Mouse (Mus musculus) neural tube, embryonic 14.5 days (tissue): ENCODE measurements at regions not wholly inside any gene's neighbourhood (a gene's known extent, or its start where the extent isn't known, plus 50 kb on each side); places are given as distances from the start of the nearest gene placed in this dataset.

ENCODE experiments used
- ATAC-seq: fragments of 200-750 bp; cut with Nextera tagmentation; 2 replicates; pipeline ENCODE4 v1.8.0; 2017; ENCODE audit warnings: low read depth, mild to moderate bottlenecking, moderate TSS enrichment, moderate library complexity
- H3K27ac ChIP-seq: fragments of 300-500 bp; sonication (generic); 2 replicates; pipeline ENCODE4 v1.5.1; 2014; ENCODE audit warnings: low read depth, mild to moderate bottlenecking, control low read depth, low read length, moderate library complexity, mixed read lengths
- H3K27me3 ChIP-seq: fragments of 300-500 bp; sonication (generic); 2 replicates; pipeline ENCODE4 v1.6.1; 2014; ENCODE audit warnings: low read length; ENCODE audit not compliant: control insufficient read depth, insufficient read depth
- H3K36me3 ChIP-seq: fragments of 300-500 bp; sonication (generic); 2 replicates; pipeline ENCODE4 v1.6.1; 2014; ENCODE audit warnings: low read length, mixed read lengths; ENCODE audit not compliant: control insufficient read depth, insufficient read depth
- H3K4me1 ChIP-seq: fragments of 300-500 bp; sonication (generic); 2 replicates; pipeline ENCODE4 v1.6.1; 2014; ENCODE audit warnings: low read length; ENCODE audit not compliant: control insufficient read depth, insufficient read depth
- H3K4me2 ChIP-seq: fragments of 300-500 bp; sonication (generic); 2 replicates; pipeline ENCODE4 v1.6.1; 2014; ENCODE audit warnings: mild to moderate bottlenecking, low read depth, low read length, control low read depth
- H3K4me3 ChIP-seq: fragments of 300-500 bp; sonication (generic); 2 replicates; pipeline ENCODE4 v1.5.1; 2014; ENCODE audit warnings: low read depth, low read length, control low read depth, mixed read lengths
- H3K9ac ChIP-seq: fragments of 300-500 bp; sonication (generic); replicated peaks from 2 replicates; pipeline ENCODE4 v1.6.1; 2014; ENCODE audit warnings: low read depth, mild to moderate bottlenecking, control low read depth, low read length, mixed read lengths
- H3K9me3 ChIP-seq: fragments of 300-500 bp; sonication (generic); 2 replicates; pipeline ENCODE4 v1.6.1; 2016; ENCODE audit warnings: low read length; ENCODE audit not compliant: control insufficient read depth
- WGBS: fragments of 180-500 bp; shearing (Covaris S2); extraction: QIAGEN DNeasy Blood & Tissue Kit; methylation state at CpG from one replicate; pipeline ENCODE4 v1.1.7; 2014; 5-methylcytosine and 5-hydroxymethylcytosine counted together

DNA sequence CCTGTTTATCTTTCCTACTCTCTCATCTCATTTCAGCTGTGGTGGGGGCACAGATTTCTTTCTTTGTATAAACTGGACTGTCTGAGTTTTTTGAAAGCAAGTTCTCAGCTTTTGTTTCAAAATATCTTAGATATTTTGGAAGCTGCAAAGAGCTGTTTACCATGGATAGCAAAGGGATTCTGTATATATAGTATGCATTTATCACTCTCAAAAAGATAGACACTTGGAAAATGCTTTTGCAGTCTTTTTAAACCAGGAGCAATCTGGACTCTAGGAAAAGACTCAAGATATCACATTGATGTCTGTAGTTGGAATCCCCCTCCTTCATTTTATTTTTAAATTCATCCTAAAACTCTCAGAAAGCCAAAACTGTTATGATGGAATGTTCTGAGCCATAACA, 177.9 kb upstream of the Gm9972 start:
- no peaks in the 10 kb centered on the region for H3K4me1 ChIP-seq
- no peak overlapping the region for H3K9ac ChIP-seq
- no peak overlapping the region for H3K27ac ChIP-seq
- no peaks in the 10 kb centered on the region for H3K27me3 ChIP-seq
- no peaks in the 10 kb centered on the region for H3K36me3 ChIP-seq
- no peak overlapping the region for H3K4me3 ChIP-seq
- ATAC-seq: no peak
- no peaks in the 10 kb centered on the region for H3K9me3 ChIP-seq
- no peak overlapping the region for H3K4me2 ChIP-seq

DNA sequence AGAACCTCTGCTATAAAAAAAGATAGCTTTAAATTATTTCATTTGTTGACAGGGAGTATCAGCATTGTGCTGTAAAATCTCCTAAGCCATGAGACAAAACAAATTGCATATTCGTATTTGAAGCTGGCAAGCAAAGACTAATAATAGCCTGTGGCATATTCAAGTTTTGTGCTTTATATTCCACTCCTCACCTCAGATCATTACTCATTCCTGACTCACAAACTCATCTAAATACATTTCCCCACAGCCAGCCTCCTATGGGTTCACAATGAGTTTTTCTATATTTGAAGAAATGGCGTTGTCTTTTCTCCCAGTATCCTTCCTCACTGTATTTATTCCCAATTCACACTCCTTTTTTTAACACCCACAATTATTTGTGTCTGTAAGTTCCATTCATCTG, 161.5 kb upstream of the Gm9972 start:
- ATAC-seq: no peak
- H3K4me2 ChIP-seq: no peak overlapping the region
- no peaks in the 10 kb centered on the region for H3K36me3 ChIP-seq
- H3K27ac ChIP-seq: no peak overlapping the region
- H3K27me3 ChIP-seq: no peaks in the 10 kb centered on the region
- H3K4me3 ChIP-seq: no peak overlapping the region
- H3K9me3 ChIP-seq: no peaks in the 10 kb centered on the region
- no peaks in the 10 kb centered on the region for H3K4me1 ChIP-seq
- no peak overlapping the region for H3K9ac ChIP-seq
- 75% methylated on average over 2 of the region's 2 CpGs for WGBS

DNA sequence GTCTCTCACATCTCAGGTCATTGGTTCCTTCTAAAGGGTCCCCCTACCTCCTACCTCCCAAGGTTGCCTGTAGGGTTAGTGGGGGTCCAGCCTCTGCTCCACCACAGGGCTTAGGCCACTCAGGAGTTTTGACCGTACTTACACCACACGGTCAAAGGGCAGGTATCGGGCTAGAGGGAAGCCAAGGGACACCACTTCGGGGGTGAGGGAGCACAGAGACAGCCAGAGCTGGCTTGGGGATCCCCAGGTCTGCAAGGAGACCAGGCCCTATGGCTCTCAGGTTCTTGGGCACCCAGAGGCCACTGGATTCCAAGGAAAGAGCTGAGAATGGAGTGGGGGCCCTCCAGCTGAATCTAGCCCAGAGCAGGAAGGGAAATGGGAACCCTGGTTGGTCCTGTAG, 135.5 kb upstream of the Gm9972 start:
- WGBS: 94% methylated on average over 4 of the region's 4 CpGs
- H3K4me3 ChIP-seq: no peak overlapping the region
- H3K4me2 ChIP-seq: no peak overlapping the region
- ATAC-seq: no peak
- H3K9ac ChIP-seq: no peak overlapping the region
- no peaks in the 10 kb centered on the region for H3K9me3 ChIP-seq
- no peaks in the 10 kb centered on the region for H3K27me3 ChIP-seq
- H3K4me1 ChIP-seq: no peaks in the 10 kb centered on the region
- H3K27ac ChIP-seq: no peak overlapping the region
- no peaks in the 10 kb centered on the region for H3K36me3 ChIP-seq

DNA sequence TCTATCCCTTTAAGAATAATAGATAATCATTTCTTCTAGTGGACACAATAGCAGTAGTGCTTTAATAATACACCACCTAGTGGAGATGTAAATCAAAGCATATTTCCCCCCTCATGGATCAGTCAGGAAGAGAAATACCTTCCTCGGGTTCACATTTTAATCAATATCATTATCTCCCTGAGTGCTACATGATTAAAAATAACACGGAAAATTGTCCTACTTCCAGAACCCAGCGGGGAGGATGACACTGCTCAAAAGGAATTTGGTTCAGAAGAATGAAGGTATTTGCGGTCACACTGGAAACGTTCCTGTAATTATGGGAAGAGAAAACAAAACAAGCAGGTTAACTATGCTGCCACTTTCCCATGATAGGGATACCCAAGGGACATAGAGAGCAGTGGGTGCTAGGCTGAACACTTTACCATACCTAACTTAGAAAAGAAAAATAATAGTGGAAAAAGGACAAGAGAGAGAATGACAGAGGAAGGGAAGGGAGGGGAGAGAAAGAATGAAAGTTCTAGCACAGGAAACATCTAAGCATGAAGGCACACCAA, 132.0 kb upstream of the Gm9972 start:
- Histone ChIP-seq H3K4me1 (no peaks in the 10 kb centered on the region), H3K27ac (no peak overlapping the region), H3K9ac (no peak overlapping the region), H3K4me2 (no peak overlapping the region), H3K27me3 (no peaks in the 10 kb centered on the region), H3K4me3 (no peak overlapping the region), H3K36me3 (no peaks in the 10 kb centered on the region), H3K9me3 (no peaks in the 10 kb centered on the region)
- no peak for ATAC-seq
- WGBS: 82% methylated on average over 5 of the region's 5 CpGs

DNA sequence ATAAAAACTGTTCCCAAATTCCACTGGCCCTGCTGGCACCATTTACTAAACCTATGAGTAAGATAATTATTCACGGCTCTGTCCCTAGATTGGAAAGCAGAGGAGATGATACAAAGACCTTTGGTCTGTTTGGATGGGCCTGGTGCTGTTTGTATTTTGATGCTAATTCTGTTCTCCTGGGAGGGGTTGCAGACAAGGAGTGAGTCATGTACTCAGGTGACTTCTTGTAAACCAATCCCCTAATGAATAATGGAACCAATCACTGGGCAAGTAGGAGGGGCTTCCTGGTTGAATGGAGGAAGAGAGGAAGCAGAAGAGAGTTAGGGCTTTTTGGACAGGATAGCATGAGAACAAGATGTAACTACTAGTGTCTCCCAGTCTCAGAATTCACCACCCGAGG, 130.0 kb upstream of the Gm9972 start:
- H3K36me3 ChIP-seq: no peaks in the 10 kb centered on the region
- ATAC-seq: no peak
- H3K27me3 ChIP-seq: no peaks in the 10 kb centered on the region
- no peaks in the 10 kb centered on the region for H3K4me1 ChIP-seq
- WGBS: 86% methylated on average over 2 of the region's 2 CpGs
- no peak overlapping the region for H3K4me2 ChIP-seq
- H3K27ac ChIP-seq: no peak overlapping the region
- no peaks in the 10 kb centered on the region for H3K9me3 ChIP-seq
- no peak overlapping the region for H3K9ac ChIP-seq
- H3K4me3 ChIP-seq: no peak overlapping the region

DNA sequence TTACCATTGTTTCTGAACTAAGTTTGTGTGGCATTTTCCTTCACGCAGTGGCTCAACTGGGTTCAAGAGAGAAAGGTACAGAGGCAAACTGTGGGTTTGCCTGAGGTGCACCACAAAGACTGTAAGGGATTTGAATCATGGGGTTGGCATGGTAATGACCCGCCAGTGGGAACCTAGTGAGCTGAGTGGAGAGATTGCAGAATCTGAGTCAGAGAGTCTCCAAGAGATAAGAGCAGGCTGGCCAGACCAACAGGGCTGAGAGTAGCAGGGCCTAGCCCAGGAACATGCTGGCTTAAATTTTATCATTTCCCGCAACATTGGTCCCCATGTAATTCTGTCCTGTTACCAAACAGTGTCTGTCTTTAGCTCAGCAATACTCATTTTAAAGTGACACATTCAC, 129.5 kb upstream of the Gm9972 start:
- 94% methylated on average over 3 of the region's 3 CpGs for WGBS
- no peak for ATAC-seq

DNA sequence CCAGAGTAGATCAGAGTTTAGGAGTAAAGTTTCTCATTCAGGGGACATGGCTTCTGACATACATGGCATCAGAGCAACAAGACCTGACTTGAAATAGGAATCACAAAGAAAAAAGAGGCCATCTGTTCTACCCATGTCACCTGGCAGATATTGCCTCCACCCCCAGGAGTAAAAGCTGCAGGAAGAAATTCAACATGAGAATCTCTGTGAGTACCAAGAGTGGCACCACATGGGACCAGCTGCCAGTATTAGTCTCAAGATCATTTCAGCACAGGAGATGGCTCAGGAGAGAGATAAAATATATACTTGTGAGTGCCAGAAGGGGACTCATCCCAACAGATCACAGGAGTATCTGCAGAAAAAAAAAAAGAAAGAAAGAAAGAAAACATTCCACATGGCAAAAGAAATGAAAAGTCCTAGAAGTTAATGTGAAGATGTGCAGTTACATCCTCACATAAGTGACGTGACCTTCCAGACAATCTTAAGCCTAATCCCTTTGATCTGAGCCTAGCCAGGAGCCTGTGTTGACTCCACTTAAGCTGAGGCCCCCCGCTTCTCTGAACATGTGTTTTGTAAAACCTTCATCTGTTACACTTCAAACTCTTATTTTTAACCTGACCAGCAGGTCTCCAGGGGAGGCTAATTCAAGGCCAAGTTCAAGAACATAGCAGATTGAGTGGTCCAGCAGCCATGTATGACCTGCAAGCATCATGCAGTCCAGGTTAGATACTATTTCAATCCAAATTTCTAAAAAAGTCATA, 118.9 kb upstream of the Gm9972 start:
- no peak overlapping the region for H3K4me2 ChIP-seq
- H3K4me1 ChIP-seq: no peaks in the 10 kb centered on the region
- no peak overlapping the region for H3K4me3 ChIP-seq
- 86% methylated on average over 2 of the region's 2 CpGs for whole genome bisulfite sequencing
- H3K9ac ChIP-seq: no peak overlapping the region
- no peak for ATAC-seq
- no peaks in the 10 kb centered on the region for H3K36me3 ChIP-seq
- no peaks in the 10 kb centered on the region for H3K27me3 ChIP-seq
- H3K27ac ChIP-seq: no peak overlapping the region
- H3K9me3 ChIP-seq: no peaks in the 10 kb centered on the region

More for the DNA sequence above, 129.5 kb upstream of the Gm9972 start:
- no peaks in the 10 kb centered on the region for H3K36me3 ChIP-seq
- H3K27ac ChIP-seq: no peak overlapping the region
- no peaks in the 10 kb centered on the region for H3K9me3 ChIP-seq
- no peak overlapping the region for H3K4me3 ChIP-seq
- no peak overlapping the region for H3K4me2 ChIP-seq
- no peaks in the 10 kb centered on the region for H3K4me1 ChIP-seq
- no peaks in the 10 kb centered on the region for H3K27me3 ChIP-seq
- H3K9ac ChIP-seq: no peak overlapping the region

DNA sequence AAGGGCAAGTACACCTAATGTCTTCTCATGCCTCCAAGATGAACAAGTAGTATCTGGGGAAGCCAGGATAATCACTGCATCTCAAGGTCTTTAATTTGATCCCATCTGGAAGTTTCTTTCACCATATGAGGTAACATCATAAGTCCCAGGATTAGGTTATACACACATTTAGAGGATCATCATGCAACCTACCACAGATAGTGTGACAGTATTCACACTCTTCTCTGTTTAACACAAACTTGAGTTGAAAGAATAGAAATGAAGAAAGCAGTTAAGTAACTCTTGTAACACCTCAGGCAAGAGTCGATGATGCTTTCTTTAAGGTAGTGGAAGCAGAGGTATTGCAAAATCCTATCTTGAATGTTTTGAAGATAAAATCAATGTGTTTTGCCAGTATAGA, 116.3 kb upstream of the Gm9972 start:
- no peak overlapping the region for H3K27ac ChIP-seq
- no peak for ATAC-seq
- no peaks in the 10 kb centered on the region for H3K4me1 ChIP-seq
- 96% methylated on average over 1 of the region's 1 CpGs for WGBS
- no peaks in the 10 kb centered on the region for H3K36me3 ChIP-seq
- no peak overlapping the region for H3K4me3 ChIP-seq
- H3K9ac ChIP-seq: no peak overlapping the region
- no peaks in the 10 kb centered on the region for H3K27me3 ChIP-seq
- no peaks in the 10 kb centered on the region for H3K9me3 ChIP-seq
- H3K4me2 ChIP-seq: no peak overlapping the region

DNA sequence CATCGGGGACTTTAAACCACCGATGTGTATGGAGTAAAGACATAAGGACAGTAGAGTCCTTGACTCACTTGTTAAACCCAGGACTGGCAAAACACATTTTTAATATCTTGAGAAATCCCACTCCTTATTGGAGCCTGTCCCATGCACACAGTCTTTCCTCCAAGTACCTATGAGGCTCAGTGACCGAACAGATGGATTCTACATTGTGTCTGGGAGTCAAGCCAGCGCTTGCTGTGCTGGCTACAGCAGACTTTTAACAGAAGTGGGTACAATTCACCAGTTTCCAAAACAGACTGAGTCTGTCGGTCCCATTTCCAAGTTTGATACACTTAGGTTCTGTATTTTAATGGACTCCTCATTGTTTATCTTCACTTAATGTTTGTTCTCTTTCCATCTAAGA, 108.4 kb upstream of the Gm9972 start:
- 87% methylated on average over 5 of the region's 5 CpGs for WGBS
- ATAC-seq: no peak

More for the DNA sequence above, 108.4 kb upstream of the Gm9972 start:
- H3K9ac ChIP-seq: no peak overlapping the region
- H3K9me3 ChIP-seq: no peaks in the 10 kb centered on the region
- H3K4me2 ChIP-seq: no peak overlapping the region
- H3K27me3 ChIP-seq: no peaks in the 10 kb centered on the region
- H3K36me3 ChIP-seq: no peaks in the 10 kb centered on the region
- no peak overlapping the region for H3K27ac ChIP-seq
- no peaks in the 10 kb centered on the region for H3K4me1 ChIP-seq
- H3K4me3 ChIP-seq: no peak overlapping the region
